ENCODE assay signal across 15 mouse cellular contexts in the genomic region with DNA sequence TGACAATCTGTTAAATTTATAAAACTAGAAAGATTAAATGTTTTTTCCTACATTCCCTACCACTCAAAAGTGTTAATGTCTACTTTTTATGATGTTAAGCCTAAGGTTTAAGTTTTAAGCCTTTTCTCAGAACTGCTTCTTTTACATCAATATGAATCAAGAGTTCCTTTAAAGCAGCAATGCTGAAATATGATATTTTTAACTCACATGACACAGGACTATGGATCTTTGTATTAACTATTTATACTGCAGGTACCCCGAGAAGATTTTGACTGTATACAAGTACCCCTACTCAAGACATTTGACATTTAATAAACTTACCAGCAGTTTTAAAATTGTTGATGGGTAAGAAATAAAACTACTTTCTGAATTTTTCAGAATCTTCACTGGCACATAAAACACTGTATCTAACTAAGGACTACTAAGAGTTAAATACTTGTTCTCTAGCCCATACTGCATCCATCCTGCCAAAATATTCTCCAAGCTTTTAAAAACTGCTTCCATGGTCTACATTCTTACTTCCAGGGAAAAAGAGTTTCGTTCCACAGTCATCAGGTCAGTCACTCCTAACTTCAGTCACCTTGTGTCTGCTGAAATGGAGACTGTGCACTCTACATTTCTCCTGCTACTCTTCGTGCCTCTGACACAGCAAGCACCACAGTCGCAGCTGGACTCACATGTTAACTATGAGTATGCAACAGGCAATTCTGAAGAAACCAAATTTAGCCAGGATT. TPM values are rescaled to one million over a fixed set of nuclear protein-coding genes. Genes with fewer than 3 reads are reported as not detected.
DNase-seq lines count a peak whose midpoint lies in the region; ATAC-seq lines count a peak whose summit lies in the region.
"Had no signal": no experiment of that assay in that cellular context is flagged by ENCODE, and none has a peak within 500 bp of the region (broad histone marks: within the 10 kb centered on the region; RNA-seq: fewer than 3 reads in every experiment).

No protein-coding gene starts in this region.

- no peaks in the 10 kb centered on the region for H3K4me1 ChIP-seq in kidney, embryonic 14.5 days (ENCODE audit: control insufficient read depth, insufficient read depth, low read length)
- peaks cover 3% of the 10 kb centered on the region; the same call in 1 of the 2 replicates for H3K4me1 ChIP-seq in limb, embryonic 13.5 days
- H3K4me1 ChIP-seq: hindbrain, embryonic 13.5 days had no signal

- WGBS in kidney, embryonic 14.5 days = 80% methylated on average over 4 of the region's 4 CpGs
- WGBS in limb, embryonic 13.5 days = 31% methylated on average over 4 of the region's 4 CpGs

- DNase-seq in kidney, postnatal 4 days = no peak
- peak; percentile 20 for DNase-seq in 3T3-L1 (ENCODE audit: low read depth, low spot score)
- DNase-seq in NIH3T3 (ENCODE audit: low read depth) = peak; percentile 27
- no peak for DNase-seq in spleen, adult 18-20 months
- DNase-seq: adrenal gland, postnatal 10 days; cerebellum, postnatal 14 days; forebrain, postnatal 0 days; gastrocnemius, postnatal 36 days; kidney, postnatal 36 days had no signal

- no peaks in the 10 kb centered on the region for H3K36me3 ChIP-seq in kidney, embryonic 14.5 days (ENCODE audit: control insufficient read depth, insufficient read depth, low read length)
- H3K36me3 ChIP-seq in limb, embryonic 13.5 days = no peaks in the 10 kb centered on the region
- H3K36me3 ChIP-seq: hindbrain, embryonic 13.5 days had no signal

- ATAC-seq in kidney, embryonic 14.5 days (ENCODE audit: low FRiP score, low TSS enrichment) = no peak
- ATAC-seq in limb, embryonic 13.5 days (ENCODE audit: low FRiP score, low read depth) = peak; percentile 57; the same call in 1 of the 2 replicates
- ATAC-seq in activated CD4-positive, CD25-positive, alpha-beta regulatory T cell, adult 4 months = no peak
- ATAC-seq: forebrain, postnatal 0 days had no signal

- H3K9ac ChIP-seq in kidney, embryonic 14.5 days (ENCODE audit: low read depth, low read length) = no peak overlapping the region
- H3K9ac ChIP-seq in limb, embryonic 13.5 days = peak overlapping the region; percentile 51; the same call in 1 of the 2 replicates
- H3K9ac ChIP-seq: forebrain, postnatal 0 days; hindbrain, embryonic 13.5 days had no signal

- H3K27me3 ChIP-seq in kidney, embryonic 14.5 days (ENCODE audit: control insufficient read depth, insufficient read depth, low read length) = no peaks in the 10 kb centered on the region
- no peaks in the 10 kb centered on the region for H3K27me3 ChIP-seq in limb, embryonic 13.5 days
- H3K27me3 ChIP-seq: hindbrain, embryonic 13.5 days had no signal

- H3K4me2 ChIP-seq in kidney, embryonic 14.5 days (replicated peaks; ENCODE audit: low read depth, low read length) = no peak overlapping the region
- H3K4me2 ChIP-seq in limb, embryonic 13.5 days (replicated peaks) = peak overlapping the region; percentile 51
- H3K4me2 ChIP-seq: hindbrain, embryonic 13.5 days had no signal

- H3K27ac ChIP-seq in kidney, embryonic 14.5 days (ENCODE audit: low read depth, low read length) = no peak overlapping the region
- H3K27ac ChIP-seq in limb, embryonic 13.5 days = peak overlapping the region; percentile 89
- H3K27ac ChIP-seq: hindbrain, embryonic 13.5 days had no signal

- H3K9me3 ChIP-seq in kidney, embryonic 14.5 days (ENCODE audit: control insufficient read depth, low read length) = no peaks in the 10 kb centered on the region
- no peaks in the 10 kb centered on the region for H3K9me3 ChIP-seq in limb, embryonic 13.5 days
- H3K9me3 ChIP-seq: hindbrain, embryonic 13.5 days had no signal

- H3K4me3 ChIP-seq in kidney, embryonic 14.5 days (ENCODE audit: low read length) = peak overlapping the region; percentile 14; the same call in 1 of the 2 replicates
- peak overlapping the region; percentile 40 for H3K4me3 ChIP-seq in limb, embryonic 13.5 days
- H3K4me3 ChIP-seq: erythroblast, embryonic 14.5 days; hindbrain, embryonic 13.5 days had no signal

RNA-seq across cellular contexts. Expression of gene Ogn, which starts 0.9 kb away (rescaled TPM):
- polyA plus RNA-seq in kidney, embryonic 14.5 days (2014; fragmentation: Nextera tagmentation; extraction: Ambion mirVana) = 26.3 and 31.6 TPM in 2 replicates
- polyA plus RNA-seq in limb, embryonic 13.5 days (2015; fragmentation: Nextera tagmentation; extraction: Ambion mirVana) = 150 and 159 TPM in 2 replicates
- under 1 TPM in 1 of 2 experiments, not detected in 1; 0.29 TPM for polyA plus RNA-seq in activated CD4-positive, CD25-positive, alpha-beta regulatory T cell, adult 4 months (2017; shearing (Covaris generic))
- polyA plus RNA-seq: erythroblast, embryonic 14.5 days had no signal

RNA-seq across cellular contexts. Expression of gene Omd, which starts 26.5 kb away (rescaled TPM):
- 0.89 and 0.93 TPM in 2 replicates for polyA plus RNA-seq in kidney, embryonic 14.5 days (2014; fragmentation: Nextera tagmentation; extraction: Ambion mirVana)
- polyA plus RNA-seq in limb, embryonic 13.5 days (2015; fragmentation: Nextera tagmentation; extraction: Ambion mirVana) = 2.4 and 4.0 TPM in 2 replicates
- under 1 TPM; 0.41 to 0.65 TPM for polyA plus RNA-seq in activated CD4-positive, CD25-positive, alpha-beta regulatory T cell, adult 4 months (2017; shearing (Covaris generic))
- polyA plus RNA-seq: erythroblast, embryonic 14.5 days; liver, adult 2 months had no signal

RNA-seq across cellular contexts. Expression of gene Cenpp, which starts 43.8 kb away (rescaled TPM):
- polyA plus RNA-seq in kidney, embryonic 14.5 days (2014; fragmentation: Nextera tagmentation; extraction: Ambion mirVana) = 34.1 and 45.5 TPM in 2 replicates
- polyA plus RNA-seq in limb, embryonic 13.5 days (2015; fragmentation: Nextera tagmentation; extraction: Ambion mirVana) = 24.3 and 30.9 TPM in 2 replicates
- polyA plus RNA-seq in activated CD4-positive, CD25-positive, alpha-beta regulatory T cell, adult 4 months (2017; shearing (Covaris generic)) = 10 to 100 TPM in 1 of 2 experiments, 1 to 10 TPM in 1; 8.9 to 10.0 TPM

RNA-seq across cellular contexts. Expression of gene Nol8, which starts 44.1 kb away (rescaled TPM):
- 18.6 and 22.0 TPM in 2 replicates for polyA plus RNA-seq in kidney, embryonic 14.5 days (2014; fragmentation: Nextera tagmentation; extraction: Ambion mirVana)
- polyA plus RNA-seq in limb, embryonic 13.5 days (2015; fragmentation: Nextera tagmentation; extraction: Ambion mirVana) = 18.7 and 19.0 TPM in 2 replicates
- 10 to 100 TPM; 40.7 to 42.2 TPM for polyA plus RNA-seq in activated CD4-positive, CD25-positive, alpha-beta regulatory T cell, adult 4 months (2017; shearing (Covaris generic))

Comparison
In these comparisons a context has a peak if more than half of its experiments do, and no peak if none do; other contexts are left out.
1. DNase-seq: peak in 3T3-L1 (single experiment) and NIH3T3 (single experiment); none in kidney, postnatal 4 days (0 of 2) and spleen, adult 18-20 months (0 of 2).
2. RNA of gene Ogn, which starts 0.9 kb away (polyA plus RNA-seq): 150 to 159 TPM in limb, embryonic 13.5 days and 26.3 to 31.6 TPM in kidney, embryonic 14.5 days; 0.29 TPM in activated CD4-positive, CD25-positive, alpha-beta regulatory T cell, adult 4 months; every median in the first group is over 10 times any median in the second.